Mouse (Mus musculus): ENCODE measurements around the gene Pex10. TPM values are rescaled to one million over a fixed set of nuclear protein-coding genes. Genes with fewer than 3 reads are reported as not detected.

The Pex10 gene
- total and polyA plus RNA-seq, 3 experiments = 9.2 to 21.9 (median 15.6) TPM

DNA sequence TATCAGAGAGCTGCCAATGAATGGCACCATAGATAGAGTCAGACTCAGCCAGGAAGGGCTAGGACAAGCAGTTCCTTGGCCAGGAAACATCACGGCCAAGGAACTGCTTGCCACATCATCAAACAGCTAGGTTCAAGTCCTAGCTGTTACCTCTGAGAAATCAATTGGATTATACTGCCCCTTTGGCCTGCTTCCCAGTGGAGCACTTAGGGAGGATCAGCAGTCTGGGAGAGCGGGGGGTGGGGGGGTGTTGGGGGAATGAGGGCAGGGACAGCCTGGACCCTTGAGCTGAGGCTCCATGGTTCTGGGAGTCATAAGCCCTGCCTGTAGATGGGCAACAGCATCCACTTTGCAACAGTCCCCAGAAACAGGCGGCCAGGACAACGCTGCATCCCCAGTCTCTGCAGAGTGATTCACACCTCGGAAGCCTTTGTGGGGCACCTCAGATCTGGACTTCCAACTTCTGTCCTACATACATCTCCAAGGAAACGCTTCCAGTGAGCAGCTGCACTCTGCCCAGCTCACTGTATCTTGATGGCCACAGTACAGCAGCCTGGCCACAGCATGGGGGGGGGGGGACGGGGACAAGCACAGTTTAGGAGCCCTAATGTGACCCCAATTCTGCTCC, 44.5 kb upstream of the Pex10 start:
- H3K36me3 ChIP-seq (replicated peaks in 1 of 2; ENCODE audit: control insufficient read depth in 1 of 2, insufficient read depth in 1 of 2, low read length in 1 of 2) = no peaks in the 10 kb centered on the region

DNA sequence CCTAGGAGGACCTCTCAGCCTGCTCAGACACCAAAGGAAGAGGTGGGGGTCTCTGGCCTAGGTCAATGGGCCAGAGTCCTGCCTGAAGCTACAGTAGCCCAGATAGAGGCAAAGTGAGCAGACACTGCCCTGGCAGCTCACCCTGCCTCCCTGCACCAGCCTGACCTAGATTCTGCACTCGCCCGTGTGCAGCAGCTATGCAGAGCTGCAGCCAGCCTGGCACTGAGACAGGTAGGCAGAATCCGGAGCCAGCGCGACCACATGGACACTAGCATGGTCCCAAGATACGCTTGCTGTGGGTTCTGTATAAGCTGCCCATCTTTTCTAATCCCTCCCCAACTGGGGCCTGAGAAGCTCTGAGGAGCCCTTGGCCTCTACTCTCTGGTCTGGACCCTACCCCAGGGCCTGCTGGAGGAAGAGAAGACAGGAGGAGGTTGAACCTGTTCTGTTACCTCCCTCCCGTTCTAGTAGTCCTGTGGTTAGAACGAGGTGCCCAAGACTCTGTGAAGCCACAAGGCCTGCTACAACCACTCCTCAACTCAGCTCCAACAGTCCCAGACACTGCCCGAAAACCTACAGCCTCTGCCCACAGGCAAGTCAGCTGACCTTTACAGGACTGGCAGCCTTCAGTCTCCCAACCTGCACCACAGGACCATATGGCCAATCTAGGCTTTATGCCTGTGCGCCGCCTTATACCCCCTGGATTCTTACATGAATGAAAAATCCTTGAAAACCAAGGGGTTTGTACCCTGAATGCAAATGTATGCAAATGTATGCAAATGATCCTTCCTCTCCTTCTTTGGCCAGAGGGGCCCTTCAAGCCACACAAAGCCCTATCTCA, 42.4 kb upstream of the Pex10 start:
- in situ Hi-C loops (cut with MboI; ENCODE audit: low pct_ligation_motif_present, low pct_unique_long_range_greater_than_20kb, low sequenced_read_pairs) = no loop called here

More for the DNA sequence above, 44.5 kb upstream of the Pex10 start:
- H3K4me3 ChIP-seq (replicated peaks in 1 of 3; ENCODE audit: low read depth in 2 of 3, low read length in 2 of 3, poor library complexity in 1 of 3) = no peak overlapping the region
- DNase-seq (ENCODE audit: extremely low read depth) = no peak
- H3K27me3 ChIP-seq (replicated peaks) = peaks cover 91% of the 10 kb centered on the region
- H3K4me2 ChIP-seq (ENCODE audit: insufficient read depth, low read depth, poor library complexity, severe bottlenecking) = no peak overlapping the region
- peaks cover 3 to 5% of the 10 kb centered on the region in 2 experiments; a peak in 1 of 4 replicates for H3K4me1 ChIP-seq (ENCODE audit: control insufficient read depth in 1 of 2, insufficient read depth in 2 of 2)
- in situ Hi-C loops (cut with MboI; ENCODE audit: low pct_ligation_motif_present, low pct_unique_long_range_greater_than_20kb, low sequenced_read_pairs) = no loop called here
- dilution Hi-C loops (cut with MboI; ENCODE audit: extremely low pct_ligation_motif_present, extremely low pct_unique_long_range_greater_than_20kb, low sequenced_read_pairs) = no loop called here
- H3K9me3 ChIP-seq (replicated peaks; ENCODE audit: low read length) = peaks cover 15% of the 10 kb centered on the region
- TF ChIP-seq USF1 (IDR thresholded peaks at IDR 0.05; ENCODE audit: low read depth, low read length) (no peak), CHD1 (IDR thresholded peaks at IDR 0.05; ENCODE audit: low read depth, low read length) (no peak), HCFC1 (IDR thresholded peaks at IDR 0.05; ENCODE audit: low read depth, low read length) (no peak), POLR2AphosphoS2 (IDR thresholded peaks at IDR 0.05; ENCODE audit: low read depth, low read length) (no peak), CTCF (conservative IDR thresholded peaks at IDR 0.05 in 1 of 2, IDR thresholded peaks at IDR 0.05 in 1 of 2; ENCODE audit: low read depth in 2 of 2, low read length in 2 of 2) (no peak), RAD21 (IDR thresholded peaks at IDR 0.05; ENCODE audit: low read depth, low read length) (no peak), TCF12 (IDR thresholded peaks at IDR 0.05; ENCODE audit: low read depth, low read length) (no peak), GABPA (IDR thresholded peaks at IDR 0.05; ENCODE audit: insufficient replicate concordance, low read depth, low read length) (no peak), ZKSCAN1 (IDR thresholded peaks at IDR 0.05; ENCODE audit: borderline replicate concordance, low read depth, low read length) (no peak), SIN3A (IDR thresholded peaks at IDR 0.05; ENCODE audit: low read length) (no peak), UBTF (IDR thresholded peaks at IDR 0.05; ENCODE audit: low read depth, low read length) (no peak), MAX (IDR thresholded peaks at IDR 0.05; ENCODE audit: low read length) (no peak), E2F4 (IDR thresholded peaks at IDR 0.05; ENCODE audit: insufficient replicate concordance, low read depth, low read length) (no peak), BHLHE40 (IDR thresholded peaks at IDR 0.05; ENCODE audit: low read depth, low read length) (no peak), USF2 (conservative IDR thresholded peaks at IDR 0.05; ENCODE audit: low read depth, low read length) (no peak), PAX5 (IDR thresholded peaks at IDR 0.05; ENCODE audit: low read length) (no peak)
- no peak overlapping the region for H3K9ac ChIP-seq (ENCODE audit: insufficient read depth, low read depth)
- H3K27ac ChIP-seq (ENCODE audit: insufficient read depth, low read depth) = no peak overlapping the region
- no peaks in the 10 kb centered on the region for H3K79me2 ChIP-seq (replicated peaks; ENCODE audit: control insufficient read depth, extremely low read depth, insufficient read depth, poor library complexity, severe bottlenecking)

More for the DNA sequence above, 42.4 kb upstream of the Pex10 start:
- TF ChIP-seq PAX5 (IDR thresholded peaks at IDR 0.05; ENCODE audit: low read length) = no peak
- TF ChIP-seq RCOR1 (conservative IDR thresholded peaks at IDR 0.05; ENCODE audit: low read depth, low read length) = no peak
- TF ChIP-seq EP300 (IDR thresholded peaks at IDR 0.05; ENCODE audit: low read length) = no peak
- no peak for TF ChIP-seq RAD21 (IDR thresholded peaks at IDR 0.05; ENCODE audit: low read depth, low read length)
- no peak for TF ChIP-seq MAFK (IDR thresholded peaks at IDR 0.05; ENCODE audit: insufficient replicate concordance, low read length)
- no peak for TF ChIP-seq SIN3A (IDR thresholded peaks at IDR 0.05; ENCODE audit: low read length)
- TF ChIP-seq TCF12 (IDR thresholded peaks at IDR 0.05; ENCODE audit: low read depth, low read length) = no peak
- TF ChIP-seq USF2 (conservative IDR thresholded peaks at IDR 0.05; ENCODE audit: low read depth, low read length) = no peak
- TF ChIP-seq JUN (IDR thresholded peaks at IDR 0.05; ENCODE audit: insufficient read depth, low read depth, low read length) = no peak
- TF ChIP-seq POLR2A (IDR thresholded peaks at IDR 0.05; ENCODE audit: low read depth, low read length) = no peak
- no peak for TF ChIP-seq ZC3H11A (IDR thresholded peaks at IDR 0.05; ENCODE audit: low read depth, low read length)
- TF ChIP-seq MYC (IDR thresholded peaks at IDR 0.05; ENCODE audit: low read depth, low read length) = no peak
- TF ChIP-seq MEF2A (IDR thresholded peaks at IDR 0.05; ENCODE audit: borderline replicate concordance, low read depth, low read length) = no peak
- TF ChIP-seq IRF4 (IDR thresholded peaks at IDR 0.05; ENCODE audit: low read depth, low read length) = no peak
- TF ChIP-seq CHD1 (IDR thresholded peaks at IDR 0.05; ENCODE audit: low read depth, low read length) = no peak
- no peak for TF ChIP-seq NRF1 (IDR thresholded peaks at IDR 0.05; ENCODE audit: low read depth, low read length)
- TF ChIP-seq ETS1 (conservative IDR thresholded peaks at IDR 0.05; ENCODE audit: low read depth, low read length) = no peak
- no peak for TF ChIP-seq KAT2A (IDR thresholded peaks at IDR 0.05; ENCODE audit: insufficient replicate concordance, low read length)
- no peak for TF ChIP-seq POLR2AphosphoS2 (IDR thresholded peaks at IDR 0.05; ENCODE audit: low read depth, low read length)
- dilution Hi-C loops (cut with MboI; ENCODE audit: extremely low pct_ligation_motif_present, extremely low pct_unique_long_range_greater_than_20kb, low sequenced_read_pairs) = loop anchor here (25.0 kb wide), 1 partner anchor 137 kb away; the partner anchor contains the start of gene Fam213b
- peaks cover 25% of the 10 kb centered on the region for H3K9me3 ChIP-seq (replicated peaks; ENCODE audit: low read length)
- no peak overlapping the region for H3K4me2 ChIP-seq (ENCODE audit: insufficient read depth, low read depth, poor library complexity, severe bottlenecking)
- no peak overlapping the region for H3K4me3 ChIP-seq (replicated peaks in 1 of 3; ENCODE audit: low read depth in 2 of 3, low read length in 2 of 3, poor library complexity in 1 of 3)
- H3K27me3 ChIP-seq (replicated peaks) = peaks cover 89% of the 10 kb centered on the region
- no peak for DNase-seq (ENCODE audit: extremely low read depth)
- H3K4me1 ChIP-seq (ENCODE audit: control insufficient read depth in 1 of 2, insufficient read depth in 2 of 2) = 0 out of 4 replicates have a peak, but pooled peaks cover 0 to 3% of the 10 kb centered on the region in 2 experiments
- no peak overlapping the region for H3K27ac ChIP-seq (ENCODE audit: insufficient read depth, low read depth)
- H3K36me3 ChIP-seq (replicated peaks in 1 of 2; ENCODE audit: control insufficient read depth in 1 of 2, insufficient read depth in 1 of 2, low read length in 1 of 2) = no peaks in the 10 kb centered on the region
- H3K9ac ChIP-seq (ENCODE audit: insufficient read depth, low read depth) = no peak overlapping the region
- H3K79me2 ChIP-seq (replicated peaks; ENCODE audit: control insufficient read depth, extremely low read depth, insufficient read depth, poor library complexity, severe bottlenecking) = no peaks in the 10 kb centered on the region
